Mouse (Mus musculus) cerebellum, adult 11 months (tissue): ENCODE data around the gene Zfp42.
"Not testable (repeated sequence)": the region's sequence is repeated elsewhere in the genome, so short reads cannot be mapped to it uniquely, and the experiment has no call there.

Source experiments
- DNase-seq: peaks from one replicate; pipeline ENCODE4 v3.0.0; 2022

Gene Zfp42

GRCm38 (mm10) chr8:43306896-43307295 is at the start of gene Zfp42:
TSS of gene Zfp42 (minus strand) at chr8:43306980.
- no peak for DNase-seq

DNA sequence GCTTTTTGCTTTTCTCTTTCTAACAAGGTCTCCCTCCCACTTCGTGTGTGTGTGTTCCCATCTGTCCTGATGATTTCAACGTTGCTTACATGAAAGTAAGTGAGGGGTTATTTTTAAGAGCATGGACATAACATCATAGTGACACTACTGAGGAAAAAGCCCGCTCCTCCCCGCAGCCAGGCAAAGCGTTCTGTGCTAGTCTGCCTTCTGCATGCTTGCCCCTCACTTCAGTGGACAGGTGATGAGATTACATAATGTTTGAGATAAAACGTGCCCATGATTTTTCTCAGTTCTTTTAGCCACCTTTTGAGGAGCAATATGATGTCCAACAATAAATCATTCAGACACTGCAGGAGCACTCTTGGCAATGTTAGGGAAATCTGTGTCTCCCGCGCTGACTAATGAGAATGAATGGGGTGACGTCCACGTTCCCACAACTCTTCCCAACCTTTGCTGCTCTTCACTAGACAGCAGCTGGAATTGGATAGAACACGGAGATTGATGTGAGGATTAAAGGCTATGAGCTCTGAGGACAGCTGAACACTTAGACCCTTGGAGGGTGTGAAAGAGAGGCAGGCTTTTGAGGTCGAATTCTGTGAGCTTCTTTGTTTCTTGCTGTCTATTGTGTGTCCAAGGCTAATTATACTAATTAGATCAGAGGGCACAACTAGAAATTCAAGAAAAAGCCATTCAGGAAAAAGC is 49.4 kb upstream of the Zfp42 start:
- DNase-seq = no peak

- not testable (repeated sequence) for DNase-seq
These were observed 45.5 kb upstream of the Zfp42 start for GRCm38 (mm10) chr8:43352241-43352640.

- DNase-seq = no peak
These were observed 31.8 kb upstream of the Zfp42 start for GRCm38 (mm10) chr8:43338555-43338954.

DNA sequence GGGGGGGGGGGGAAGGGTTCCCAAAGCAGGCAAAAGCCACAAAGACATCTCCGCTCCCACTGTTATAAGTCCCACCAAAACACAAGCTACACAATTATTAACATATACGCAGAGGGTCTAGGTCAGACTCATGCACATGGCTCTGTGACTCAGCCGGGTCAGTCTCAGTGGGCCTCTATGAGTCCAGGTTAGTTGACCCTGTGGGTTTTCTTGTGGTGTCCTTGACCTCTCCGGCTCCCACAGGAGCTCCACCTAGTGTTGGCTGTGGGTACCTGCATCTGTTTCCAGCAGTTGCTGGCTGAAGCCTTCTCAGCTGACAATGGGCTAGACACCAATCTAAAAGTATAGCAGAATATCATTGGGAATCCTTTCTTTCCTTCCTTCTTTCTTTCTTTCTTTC is 26.7 kb upstream of the Zfp42 start:
- no peak for DNase-seq

DNA sequence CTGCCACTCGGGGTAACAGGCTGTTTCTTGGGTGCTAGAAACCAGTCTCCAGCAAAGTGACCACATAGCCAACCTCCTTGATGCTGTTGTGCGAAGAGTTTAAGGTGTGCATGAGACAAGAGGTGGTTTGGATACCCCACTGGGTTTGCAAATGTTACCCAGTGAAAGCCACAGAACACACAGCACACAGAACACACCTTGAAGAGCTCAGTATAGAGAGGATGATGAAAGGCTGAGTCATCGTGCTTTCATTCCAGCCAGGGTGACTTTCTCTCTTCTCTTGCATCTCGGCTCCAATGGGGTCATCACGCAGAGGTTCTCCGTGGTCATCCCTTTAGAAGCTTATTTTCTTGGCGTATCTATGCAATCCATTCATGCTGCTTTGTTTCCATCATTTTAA is 24.9 kb upstream of the Zfp42 start:
- no peak for DNase-seq

DNA sequence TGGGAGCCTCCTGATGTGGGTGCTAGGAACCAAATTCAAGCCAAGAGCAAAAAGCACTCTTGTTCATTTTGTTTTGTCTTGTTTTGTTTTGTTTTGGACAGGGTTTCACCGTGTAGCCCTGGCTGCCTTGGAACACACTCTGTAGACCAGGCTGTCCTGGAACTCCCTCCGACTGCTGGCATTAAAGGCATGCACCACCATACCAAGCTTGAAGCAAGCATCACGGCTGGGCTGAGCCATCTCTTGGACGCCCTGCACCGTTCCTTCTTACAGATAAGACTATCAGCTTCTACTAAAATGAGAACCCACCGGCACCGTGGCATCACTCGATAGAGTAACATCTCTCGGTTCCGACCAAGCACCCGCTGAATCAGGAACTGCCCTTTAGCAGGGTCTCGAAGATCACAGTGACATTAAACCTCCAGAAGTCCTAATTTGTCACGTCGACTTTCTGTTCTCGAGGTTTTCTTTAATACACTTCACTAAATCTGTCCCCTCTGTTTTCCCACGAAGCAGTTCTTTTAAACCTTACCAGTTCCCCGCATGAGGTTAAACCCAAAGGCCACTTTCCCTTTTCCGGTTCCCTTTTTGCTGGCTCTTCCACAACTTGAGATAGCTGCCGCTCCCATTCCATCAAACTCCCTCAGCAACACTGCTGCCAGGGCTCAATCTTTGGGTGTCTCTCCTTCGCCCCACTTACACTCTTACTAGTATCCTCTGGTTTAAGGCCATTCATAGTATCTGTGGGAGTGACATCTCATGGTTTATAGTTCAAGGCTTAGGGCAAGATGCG is 23.3 kb upstream of the Zfp42 start:
- no peak for DNase-seq

DNA sequence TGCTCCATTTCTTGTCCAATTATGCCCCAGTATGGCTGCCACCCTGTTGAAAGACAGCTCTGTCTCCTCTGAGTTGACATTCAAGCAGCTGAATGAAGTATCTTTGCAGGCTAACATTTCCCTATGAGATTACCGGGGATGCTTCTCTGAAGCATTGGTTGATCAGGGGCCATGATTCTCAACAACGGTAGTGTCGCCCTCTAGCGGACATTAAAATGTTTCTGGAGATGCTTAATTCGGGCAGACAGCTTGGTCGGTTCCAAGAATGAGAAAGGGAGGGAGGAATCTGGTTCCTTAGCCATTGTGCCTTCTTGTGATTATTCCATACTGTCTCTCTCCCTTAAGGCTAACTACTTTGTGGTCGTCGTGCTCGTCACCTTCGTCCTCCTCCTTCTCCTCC is 21.9 kb upstream of the Zfp42 start:
- DNase-seq = no peak

GRCm38 (mm10) chr8:43320771-43321170 is 14.0 kb upstream of the Zfp42 start:
- no peak for DNase-seq

DNA sequence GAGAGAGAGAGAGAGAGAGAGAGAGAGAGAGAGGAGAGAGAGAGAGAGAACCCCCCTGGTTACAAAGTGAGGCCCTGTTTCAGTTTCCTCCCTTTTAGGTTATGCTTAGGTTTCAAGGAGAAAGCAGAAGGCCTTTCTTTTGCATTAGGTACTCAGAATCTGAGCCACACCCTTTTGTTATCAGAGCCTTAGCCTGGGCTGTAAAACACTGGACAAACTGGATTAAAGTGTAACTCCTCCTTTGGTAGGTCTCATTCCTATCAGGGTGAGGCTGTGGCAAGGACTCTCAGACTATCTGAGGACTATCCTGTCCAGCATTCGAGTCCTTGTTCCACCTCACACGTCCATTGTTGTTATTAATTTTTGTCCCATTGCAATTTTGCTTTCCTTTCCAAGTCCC is 1.4 kb upstream of the Zfp42 start:
- DNase-seq = no peak

GRCm38 (mm10) chr8:43305676-43306075 is 1.1 kb downstream of the Zfp42 start:
- no peak for DNase-seq

DNA sequence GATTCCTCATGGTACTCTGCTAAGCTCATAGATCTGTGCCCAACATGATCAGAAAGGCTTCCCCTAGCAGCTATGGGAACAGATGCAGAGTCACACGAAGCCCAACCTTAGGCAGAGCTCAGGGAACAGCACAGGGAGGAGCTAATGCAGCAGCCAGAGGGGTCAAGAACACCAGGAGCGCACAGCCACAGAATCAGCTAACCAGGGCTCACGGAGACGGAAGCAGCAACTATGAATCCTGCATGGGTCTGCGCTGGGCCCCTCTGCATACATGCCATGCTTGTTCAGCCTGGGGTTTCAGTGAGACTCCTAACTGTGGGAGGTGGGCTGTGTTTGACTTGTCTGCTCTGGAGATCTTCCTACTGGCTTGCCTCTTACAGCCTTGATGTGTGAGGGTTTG is 7.0 kb downstream of the Zfp42 start:
- DNase-seq = no peak

DNA sequence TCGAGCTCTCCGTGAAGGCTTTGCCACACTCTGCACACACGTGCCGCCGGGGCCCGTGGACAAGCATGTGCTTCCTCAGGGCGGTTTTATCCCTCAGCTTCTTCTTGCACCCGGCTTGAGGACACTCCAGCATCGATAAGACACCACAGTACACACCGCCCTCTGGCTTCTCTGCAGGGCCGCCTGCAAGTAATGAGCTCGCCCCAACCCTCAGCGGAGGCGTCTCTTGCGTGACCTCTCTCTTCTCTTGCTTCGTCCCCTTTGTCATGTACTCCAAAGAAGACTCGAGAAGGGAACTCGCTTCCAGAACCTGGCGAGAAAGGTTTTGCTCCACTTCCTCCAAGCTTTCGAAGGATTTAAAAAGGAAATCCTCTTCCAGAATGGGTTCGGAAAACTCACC is 11.0 kb downstream of the Zfp42 start:
- DNase-seq = no peak

DNA sequence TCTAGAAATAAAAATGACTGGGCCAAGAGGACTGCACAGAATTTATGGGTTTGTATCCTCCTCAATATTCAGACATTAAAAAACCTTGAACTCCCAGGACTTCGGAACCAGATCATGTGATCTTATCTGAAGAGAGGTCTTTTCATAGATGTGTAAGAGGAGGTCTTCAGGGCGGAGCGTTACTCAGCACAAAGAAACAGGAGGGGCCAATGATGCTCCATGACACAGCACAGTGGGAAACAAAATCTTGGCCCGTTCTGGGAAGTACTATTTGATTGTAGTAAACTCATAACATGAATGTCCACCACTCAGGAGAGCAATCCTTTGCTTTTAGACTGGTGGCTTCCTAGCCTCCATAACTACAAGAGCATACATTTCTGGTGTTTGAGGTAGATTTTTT is 12.6 kb downstream of the Zfp42 start:
- no peak for DNase-seq

GRCm38 (mm10) chr8:43290424-43291111 is 16.2 kb downstream of the Zfp42 start:
- no peak for DNase-seq

DNA sequence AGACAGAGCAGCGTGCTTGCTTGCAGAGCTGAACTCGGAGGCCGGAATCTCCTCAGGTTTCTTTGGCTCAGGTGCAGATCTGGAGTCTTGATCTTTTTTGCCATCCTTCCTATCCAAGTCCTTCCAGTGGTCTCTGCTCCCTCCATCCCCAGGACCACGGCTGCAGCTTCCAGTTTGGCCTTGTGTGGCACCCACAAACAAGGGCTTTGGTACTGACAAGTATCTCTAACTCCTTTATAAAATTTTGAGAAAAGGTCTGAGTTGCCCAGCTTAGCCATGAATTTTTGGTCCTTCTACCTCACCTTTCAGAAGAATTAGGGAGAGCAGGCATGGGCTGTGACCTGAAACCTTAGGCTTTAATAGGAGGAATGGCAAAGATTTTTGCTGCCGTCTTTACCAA is 17.0 kb downstream of the Zfp42 start:
- DNase-seq = no peak

GRCm38 (mm10) chr8:43288840-43289239 is 17.9 kb downstream of the Zfp42 start:
- no peak for DNase-seq

DNA sequence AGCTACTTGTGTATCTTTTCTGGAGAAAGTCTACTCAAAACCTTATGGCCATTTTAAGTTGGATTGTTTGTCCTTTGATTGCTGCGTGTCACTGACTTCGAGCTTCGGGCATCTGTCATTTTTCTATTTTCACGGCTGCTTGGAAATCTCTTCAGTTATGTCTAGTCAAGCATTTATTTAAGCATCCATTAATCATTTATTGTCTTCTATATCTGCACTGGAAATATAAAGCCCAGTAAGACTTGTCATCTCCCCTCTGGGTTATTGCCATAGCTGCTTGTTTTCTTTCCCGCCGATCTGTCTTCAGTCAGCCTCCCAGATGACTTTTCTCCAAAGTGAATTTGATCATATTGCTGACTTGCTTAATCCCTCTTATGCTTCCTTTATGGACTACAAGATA is 19.3 kb downstream of the Zfp42 start:
- no peak for DNase-seq

GRCm38 (mm10) chr8:43283231-43283630 is 23.5 kb downstream of the Zfp42 start:
- DNase-seq = no peak

DNA sequence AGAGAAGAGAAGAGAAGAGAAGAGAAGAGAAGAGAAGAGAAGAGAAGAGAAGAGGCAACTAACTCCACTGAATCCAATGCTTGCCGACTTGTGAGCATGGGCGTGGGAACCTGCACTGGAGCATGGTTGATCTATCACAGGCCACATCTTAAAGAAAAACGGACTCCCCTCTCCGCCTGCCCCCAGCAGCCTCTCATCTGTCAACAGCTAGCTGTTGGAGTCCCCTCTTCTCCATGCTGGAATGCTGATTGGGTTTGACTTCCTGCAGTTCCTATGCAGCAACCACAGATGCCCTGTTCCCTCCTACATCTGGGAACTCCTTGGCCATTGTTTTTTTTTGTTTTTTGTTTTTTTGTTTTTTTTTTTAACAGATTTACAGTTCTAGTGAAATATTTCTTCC is 28.4 kb downstream of the Zfp42 start:
- no peak for DNase-seq

- DNase-seq = no peak
These were observed 45.8 kb downstream of the Zfp42 start for GRCm38 (mm10) chr8:43260961-43261360.

DNA sequence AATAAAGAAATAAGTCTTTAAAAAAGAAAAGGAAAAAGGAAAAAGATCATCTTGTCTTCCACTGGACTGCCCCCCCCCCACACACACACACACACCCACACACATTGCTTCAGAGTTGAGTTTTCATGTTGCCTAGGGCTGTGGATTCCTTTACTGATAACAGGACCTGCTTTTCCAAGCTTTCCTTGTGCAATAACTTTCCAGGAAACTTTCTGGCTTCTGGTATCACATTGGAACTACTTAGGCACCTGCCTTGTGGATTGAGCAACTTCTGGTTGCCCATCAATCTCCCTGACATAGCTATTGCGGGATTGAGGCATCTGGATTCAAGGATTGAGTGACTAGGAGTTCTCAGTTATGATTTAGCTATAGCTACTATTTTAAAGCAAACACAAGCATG is 48.9 kb downstream of the Zfp42 start:
- no peak for DNase-seq

- DNase-seq = no peak
These were observed 51.1 kb downstream of the Zfp42 start for GRCm38 (mm10) chr8:43255695-43256094.

DNA sequence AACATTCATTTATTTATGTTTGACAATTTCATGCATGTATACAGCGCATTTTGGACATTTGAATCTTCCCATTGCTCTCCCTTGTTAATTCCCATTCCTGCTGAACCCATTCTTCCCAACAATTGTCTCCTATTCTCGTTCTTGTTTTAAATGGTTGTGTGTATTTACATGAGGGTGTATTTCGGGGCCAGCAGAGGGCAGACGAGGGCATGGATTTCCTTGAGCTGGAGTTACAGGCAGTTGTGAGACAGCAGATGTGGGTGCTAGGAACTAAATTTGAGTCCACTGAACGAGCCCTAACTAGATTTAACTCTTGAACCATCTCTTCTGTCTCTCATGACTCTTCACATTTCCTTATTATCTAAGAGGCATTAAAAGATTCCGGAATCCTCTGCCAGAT is 55.1 kb downstream of the Zfp42 start:
- DNase-seq = no peak
